Mouse (Mus musculus): ENCODE measurements around the gene Dynlt1b.
"Not testable (repeated sequence)": the region's sequence is repeated elsewhere in the genome, so short reads cannot be mapped to it uniquely, and the experiment has no call there.

- TF ChIP-seq CTCF (conservative IDR thresholded peaks at IDR 0.05; ENCODE audit: low read length); NANOG (IDR thresholded peaks at IDR 0.05; ENCODE audit: borderline replicate concordance, low read length): not testable (repeated sequence)
These were observed 29.8 kb upstream of the Dynlt1b start for GRCm38 (mm10) chr17:6400097-6400489.

Measured in E14TG2a.4 (cell line).